Mouse (Mus musculus): Measurements from ENCODE around the gene Rom1. TPM values are rescaled to one million over a fixed set of nuclear protein-coding genes. Genes with fewer than 3 reads are reported as not detected.
"Not testable (repeated sequence)": the region's sequence is repeated elsewhere in the genome, so short reads cannot be mapped to it uniquely, and the experiment has no call there.

The Rom1 gene
- polyA plus RNA-seq, 1 experiment, result 24.2 TPM

DNA sequence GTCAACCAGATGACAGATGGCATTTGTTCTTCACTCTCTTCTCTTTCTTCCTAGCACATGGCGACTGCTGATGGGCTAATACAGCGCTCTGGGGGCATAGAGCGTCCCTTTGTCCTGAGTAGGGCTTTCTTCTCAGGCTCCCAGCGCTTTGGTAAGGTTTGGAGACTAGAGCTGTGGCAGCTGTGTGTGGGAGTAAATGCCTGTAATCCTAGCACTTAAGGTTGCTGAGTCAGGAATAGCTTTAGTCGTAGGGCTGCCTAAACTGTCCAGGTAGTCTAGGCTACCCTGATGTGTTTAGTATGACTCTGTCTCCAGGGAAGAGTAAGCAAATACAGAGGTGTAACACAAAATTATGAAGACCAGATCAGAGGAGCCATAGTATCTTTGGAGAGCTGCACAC, 17.3 kb downstream of the Rom1 start:
- no peak for TF ChIP-seq POLR2A (IDR thresholded peaks at IDR 0.05; ENCODE audit: borderline replicate concordance, insufficient read depth, low read length)
- TF ChIP-seq CTCF (IDR thresholded peaks at IDR 0.05; ENCODE audit: borderline replicate concordance, insufficient read depth, low read depth, low read length), result no peak
- Histone ChIP-seq H3K27me3 (ENCODE audit: control insufficient read depth, insufficient read depth, low read length) (no peaks in the 10 kb centered on the region), H3K4me3 (replicated peaks; ENCODE audit: insufficient read depth, low read depth, low read length) (no peak overlapping the region), H3K4me1 (ENCODE audit: control insufficient read depth, insufficient read depth, low read length) (no peaks in the 10 kb centered on the region), H3K27ac (ENCODE audit: insufficient read depth, low read length) (no peak overlapping the region)
- WGBS, result 85% methylated on average over 5 of the region's 5 CpGs
- DNase-seq, result no peak

DNA sequence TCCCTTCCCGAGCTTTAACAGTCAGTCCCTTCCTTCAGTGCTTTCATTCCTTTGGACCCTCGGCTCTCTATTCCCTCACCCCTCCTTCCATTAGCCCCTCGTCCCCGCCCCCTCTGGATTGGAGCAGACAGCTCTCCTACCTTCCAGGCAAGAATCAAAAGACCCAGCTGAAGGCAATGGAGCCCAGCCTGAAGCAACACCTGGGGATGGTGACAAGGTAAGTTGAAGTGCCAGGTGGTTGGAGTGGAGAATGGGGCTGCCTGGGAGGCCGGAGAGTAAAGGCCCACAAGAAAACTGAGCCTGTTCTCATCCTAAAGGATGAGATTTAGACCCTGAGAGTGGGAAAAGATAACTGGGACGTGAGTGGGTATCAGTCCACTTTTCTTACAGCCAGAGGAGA, 20.6 kb downstream of the Rom1 start:
- no peak overlapping the region for H3K4me3 ChIP-seq (replicated peaks; ENCODE audit: insufficient read depth, low read depth, low read length)
- 92% methylated on average over 6 of the region's 6 CpGs for WGBS
- H3K27me3 ChIP-seq (ENCODE audit: control insufficient read depth, insufficient read depth, low read length), result no peaks in the 10 kb centered on the region
- no peak for DNase-seq
- H3K4me1 ChIP-seq (ENCODE audit: control insufficient read depth, insufficient read depth, low read length), result no peaks in the 10 kb centered on the region
- H3K27ac ChIP-seq (ENCODE audit: insufficient read depth, low read length), result no peak overlapping the region
- TF ChIP-seq POLR2A (IDR thresholded peaks at IDR 0.05; ENCODE audit: borderline replicate concordance, insufficient read depth, low read length) (no peak), CTCF (IDR thresholded peaks at IDR 0.05; ENCODE audit: borderline replicate concordance, insufficient read depth, low read depth, low read length) (no peak)

GRCm38 (mm10) chr19:8903412-8903811, 25.7 kb downstream of the Rom1 start:
- H3K4me1 ChIP-seq (ENCODE audit: control insufficient read depth, insufficient read depth, low read length), result no peaks in the 10 kb centered on the region
- no peaks in the 10 kb centered on the region for H3K27me3 ChIP-seq (ENCODE audit: control insufficient read depth, insufficient read depth, low read length)
- TF ChIP-seq POLR2A (IDR thresholded peaks at IDR 0.05; ENCODE audit: borderline replicate concordance, insufficient read depth, low read length), result no peak
- TF ChIP-seq CTCF (IDR thresholded peaks at IDR 0.05; ENCODE audit: borderline replicate concordance, insufficient read depth, low read depth, low read length), result no peak
- 95% methylated on average over 5 of the region's 5 CpGs for WGBS
- no peak overlapping the region for H3K27ac ChIP-seq (ENCODE audit: insufficient read depth, low read length)
- no peak for DNase-seq
- H3K4me3 ChIP-seq (replicated peaks; ENCODE audit: insufficient read depth, low read depth, low read length), result no peak overlapping the region

GRCm38 (mm10) chr19:8899079-8899478, 30.1 kb downstream of the Rom1 start:
- no peak overlapping the region for H3K27ac ChIP-seq (ENCODE audit: insufficient read depth, low read length)
- H3K4me1 ChIP-seq (ENCODE audit: control insufficient read depth, insufficient read depth, low read length), result peaks cover 4% of the 10 kb centered on the region; the same call in 1 of the 2 replicates
- TF ChIP-seq CTCF (IDR thresholded peaks at IDR 0.05; ENCODE audit: borderline replicate concordance, insufficient read depth, low read depth, low read length) (no peak), POLR2A (IDR thresholded peaks at IDR 0.05; ENCODE audit: borderline replicate concordance, insufficient read depth, low read length) (no peak)
- H3K4me3 ChIP-seq (replicated peaks; ENCODE audit: insufficient read depth, low read depth, low read length), result no peak overlapping the region
- H3K27me3 ChIP-seq (ENCODE audit: control insufficient read depth, insufficient read depth, low read length), result no peaks in the 10 kb centered on the region
- 41% methylated on average over 3 of the region's 3 CpGs for WGBS
- no peak for DNase-seq

GRCm38 (mm10) chr19:8898576-8898975, 30.6 kb downstream of the Rom1 start:
- TF ChIP-seq POLR2A (IDR thresholded peaks at IDR 0.05; ENCODE audit: borderline replicate concordance, insufficient read depth, low read length), result no peak
- TF ChIP-seq CTCF (IDR thresholded peaks at IDR 0.05; ENCODE audit: borderline replicate concordance, insufficient read depth, low read depth, low read length), result no peak
- 7% methylated on average over 13 of the region's 13 CpGs for WGBS
- DNase-seq, result no peak
- peak overlapping the region; percentile 93 for H3K27ac ChIP-seq (ENCODE audit: insufficient read depth, low read length)
- peaks cover 4% of the 10 kb centered on the region; the same call in 1 of the 2 replicates for H3K4me1 ChIP-seq (ENCODE audit: control insufficient read depth, insufficient read depth, low read length)
- peak overlapping the region; percentile 97 for H3K4me3 ChIP-seq (replicated peaks; ENCODE audit: insufficient read depth, low read depth, low read length)
- no peaks in the 10 kb centered on the region for H3K27me3 ChIP-seq (ENCODE audit: control insufficient read depth, insufficient read depth, low read length)

- Histone ChIP-seq H3K4me3 (replicated peaks; ENCODE audit: insufficient read depth, low read depth, low read length) (peak within 1 kb of the TSS; percentile 97), H3K27me3 (ENCODE audit: control insufficient read depth, insufficient read depth, low read length) (no peaks in the 10 kb centered on the region), H3K4me1 (ENCODE audit: control insufficient read depth, insufficient read depth, low read length) (peaks cover 4% of the 10 kb centered on the region; the same call in 1 of the 2 replicates), H3K27ac (ENCODE audit: insufficient read depth, low read length) (peak within 1 kb of the TSS; percentile 93)
- peak; percentile 94 to 97 for DNase-seq
- peak; percentile 13; the same call in 1 of the 2 replicates for TF ChIP-seq CTCF (IDR thresholded peaks at IDR 0.05; ENCODE audit: borderline replicate concordance, insufficient read depth, low read depth, low read length)
- peak; percentile 79 for TF ChIP-seq POLR2A (IDR thresholded peaks at IDR 0.05; ENCODE audit: borderline replicate concordance, insufficient read depth, low read length)
- WGBS, result under 1% methylated on average over 53 of the region's 53 CpGs
Measured at GRCm38 (mm10) chr19:8897865-8898495, 31.2 kb downstream of the Rom1 start, which contains the start of gene Ganab. Gene Ganab (plus strand): TSS chr19:8898071.

GRCm38 (mm10) chr19:8897211-8897864, 31.8 kb downstream of the Rom1 start:
- H3K27me3 ChIP-seq (ENCODE audit: control insufficient read depth, insufficient read depth, low read length); H3K27ac ChIP-seq (ENCODE audit: insufficient read depth, low read length); H3K4me1 ChIP-seq (ENCODE audit: control insufficient read depth, insufficient read depth, low read length): not testable (repeated sequence)
- DNase-seq, result peak; percentile 45 to 55
- peak overlapping the region; percentile 97 for H3K4me3 ChIP-seq (replicated peaks; ENCODE audit: insufficient read depth, low read depth, low read length)
- 8% methylated on average over 21 of the region's 21 CpGs for WGBS

GRCm38 (mm10) chr19:8896231-8896630, 32.9 kb downstream of the Rom1 start:
- not testable (repeated sequence) for H3K27me3 ChIP-seq (ENCODE audit: control insufficient read depth, insufficient read depth, low read length); DNase-seq; H3K4me1 ChIP-seq (ENCODE audit: control insufficient read depth, insufficient read depth, low read length); H3K4me3 ChIP-seq (replicated peaks; ENCODE audit: insufficient read depth, low read depth, low read length); H3K27ac ChIP-seq (ENCODE audit: insufficient read depth, low read length)
- WGBS, result 74% methylated on average over 5 of the region's 5 CpGs

Measured in cerebellum, adult 2 months (tissue).